Mouse (Mus musculus) stomach, adult 2 months (tissue): ENCODE measurements around the gene Itgam. TPM values are rescaled to one million over a fixed set of nuclear protein-coding genes. Genes with fewer than 3 reads are reported as not detected.

Experiments
- polyA plus RNA-seq: library from polyadenylated mRNA; depleted of rRNA; stranded (reverse); fragments of >200 nt; gene quantifications from 2 replicates; pipeline ENCODE4 v1.2.3, GENCODE M21; 2012; rRNA removed

The Itgam gene
- polyA plus RNA-seq, result 1.7 and 3.5 TPM in 2 replicates

GRCm38 (mm10) chr7:128062456-128062855 is at the start of gene Itgam, which contains the start of gene Gm49368:
Gene Itgam, plus strand, starts transcription at chr7:128062640.
Gene Gm49368, plus strand, starts transcription at chr7:128062683.

GRCm38 (mm10) chr7:128128741-128129720 is 66.6 kb downstream of the Itgam start, which contains the start of gene Itgax:
Gene Itgax, plus strand, starts transcription at chr7:128129547.

DNA sequence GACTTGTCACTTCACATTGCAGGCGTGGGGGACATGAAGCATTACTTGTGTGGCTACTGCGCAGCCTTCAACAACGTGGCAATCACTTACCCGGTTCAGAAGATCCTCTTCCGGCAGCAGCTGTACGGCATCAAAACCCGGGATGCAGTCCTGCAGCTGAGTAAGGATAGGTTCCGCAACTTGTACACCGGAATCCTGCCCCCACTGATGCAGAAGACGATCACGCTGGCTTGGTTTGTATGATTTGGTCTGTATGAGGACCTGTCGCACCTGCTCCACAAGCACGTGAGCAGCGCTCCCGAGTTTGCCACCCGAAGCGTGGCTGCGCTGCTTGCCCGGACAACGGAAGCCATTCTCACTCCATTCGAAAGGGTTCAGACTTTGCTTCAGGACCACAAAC is 91.6 kb downstream of the Itgam start, which contains the start of gene Itgad:
Gene Itgad (plus strand): TSS at position 301 of the 400 bp plus-strand sequence.

Other genes with a start within 250 kb of the Itgam start
- 26.6 and 29.8 TPM in 2 replicates for gene Stx4a, start 238.3 kb upstream of the Itgam start, polyA plus RNA-seq
- 2.1 and 2.7 TPM in 2 replicates for gene Stx1b, start 238.1 kb upstream of the Itgam start, polyA plus RNA-seq
- 5.6 and 6.4 TPM in 2 replicates for gene Zfp646, start 186.4 kb upstream of the Itgam start, polyA plus RNA-seq
- 3.4 TPM in 2 replicates for gene Zfp668, start 185.8 kb upstream of the Itgam start, polyA plus RNA-seq
- 2.9 and 3.2 TPM in 2 replicates for gene Prss53, start 171.7 kb upstream of the Itgam start, polyA plus RNA-seq
- gene Gm21974, start 167.2 kb upstream of the Itgam start, polyA plus RNA-seq, result not detected in 2 replicates
- 72.4 and 102 TPM in 2 replicates for gene Vkorc1, start 167.0 kb upstream of the Itgam start, polyA plus RNA-seq
- 75.1 and 76.5 TPM in 2 replicates for gene Bckdk, start 158.6 kb upstream of the Itgam start, polyA plus RNA-seq
- gene Kat8, start 150.1 kb upstream of the Itgam start, polyA plus RNA-seq, result 4.1 and 4.7 TPM in 2 replicates
- gene Prss8, start 132.5 kb upstream of the Itgam start, polyA plus RNA-seq, result 112 and 116 TPM in 2 replicates
- 10.6 and 11.3 TPM in 2 replicates for gene Prss36, start 115.9 kb upstream of the Itgam start, polyA plus RNA-seq
- 67.4 and 92.5 TPM in 2 replicates for gene Fus, start 95.2 kb upstream of the Itgam start, polyA plus RNA-seq
- 87.6 and 101 TPM in 2 replicates for gene Pycard, start 68.8 kb upstream of the Itgam start, polyA plus RNA-seq
- 4.5 and 4.9 TPM in 2 replicates for gene Trim72, start 58.7 kb upstream of the Itgam start, polyA plus RNA-seq
- not detected in 2 replicates for gene Gm49368, start within 50 bp of the Itgam start, polyA plus RNA-seq
- gene Itgax, start 66.9 kb downstream of the Itgam start, polyA plus RNA-seq, result 0.73 and 1.2 TPM in 2 replicates
- 0.14 TPM in 1 of 2 replicates, not detected in the other for gene Itgad, start 91.7 kb downstream of the Itgam start, polyA plus RNA-seq
- 37.8 and 45.1 TPM in 2 replicates for gene Cox6a2, start 143.7 kb downstream of the Itgam start, polyA plus RNA-seq
- 17.6 and 23.9 TPM in 2 replicates for gene Armc5, start 174.7 kb downstream of the Itgam start, polyA plus RNA-seq
- 0.51 and 0.58 TPM in 2 replicates for gene 9130023H24Rik, start 175.4 kb downstream of the Itgam start, polyA plus RNA-seq
- gene Tgfb1i1, start 184.2 kb downstream of the Itgam start, polyA plus RNA-seq, result 93.6 and 96.8 TPM in 2 replicates
- gene Slc5a2, start 203.0 kb downstream of the Itgam start, polyA plus RNA-seq, result 0.09 and 0.13 TPM in 2 replicates
- 23.2 and 25.4 TPM in 2 replicates for gene BC017158, start 235.5 kb downstream of the Itgam start, polyA plus RNA-seq